Comparison of ENCODE assay signal across 9 mouse cellular contexts in genomic region chr17:63285265-63285939, GRCm38 (mm10).
A peak's percentile ranks its signal among the peaks of the same experiment; 100 is the strongest.
DNase-seq lines count a peak whose midpoint lies in the region; ATAC-seq and TF ChIP-seq lines count a peak whose summit lies in the region.
"Had no signal": no experiment of that assay in that cellular context is flagged by ENCODE, and none has a peak within 500 bp of the region (broad histone marks: within the 10 kb centered on the region; RNA-seq: fewer than 3 reads in every experiment).

No protein-coding gene starts in this region.

- H3K36me3 ChIP-seq in neural tube, embryonic 11.5 days (ENCODE audit: control insufficient read depth, insufficient read depth, low read length): no peaks in the 10 kb centered on the region
- H3K36me3 ChIP-seq in forebrain, postnatal 0 days (ENCODE audit: insufficient read depth): no peaks in the 10 kb centered on the region
- no peaks in the 10 kb centered on the region for H3K36me3 ChIP-seq in hindbrain, embryonic 16.5 days (ENCODE audit: control insufficient read depth, insufficient read depth, low read length)
- H3K36me3 ChIP-seq: heart, embryonic 13.5 days had no signal

- no peaks in the 10 kb centered on the region for H3K9me3 ChIP-seq in neural tube, embryonic 11.5 days (ENCODE audit: control insufficient read depth, low read length)
- no peaks in the 10 kb centered on the region for H3K9me3 ChIP-seq in forebrain, postnatal 0 days (ENCODE audit: low read length)
- H3K9me3 ChIP-seq in hindbrain, embryonic 16.5 days (ENCODE audit: control insufficient read depth, low read length): no peaks in the 10 kb centered on the region
- H3K9me3 ChIP-seq: heart, embryonic 13.5 days had no signal

- H3K4me1 ChIP-seq in neural tube, embryonic 11.5 days (ENCODE audit: control insufficient read depth, insufficient read depth, low read length): no peaks in the 10 kb centered on the region
- peaks cover 10% of the 10 kb centered on the region for H3K4me1 ChIP-seq in forebrain, postnatal 0 days (ENCODE audit: insufficient read depth)
- H3K4me1 ChIP-seq in hindbrain, embryonic 16.5 days (ENCODE audit: control insufficient read depth, insufficient read depth, low read depth, low read length): peaks cover 7% of the 10 kb centered on the region

- 67% methylated on average over 11 of the region's 11 CpGs for whole genome bisulfite sequencing in neural tube, embryonic 11.5 days
- WGBS in forebrain, postnatal 0 days: 13% methylated on average over 11 of the region's 11 CpGs
- WGBS in hindbrain, embryonic 16.5 days: 39% methylated on average over 11 of the region's 11 CpGs

- intact Hi-C loops in left cerebral cortex, postnatal 4 days (cut with DNase I): no loop called here

- H3K27ac ChIP-seq in neural tube, embryonic 11.5 days (ENCODE audit: low read depth, low read length): no peak overlapping the region
- H3K27ac ChIP-seq in forebrain, postnatal 0 days (ENCODE audit: low read depth, low read length): peak overlapping the region; percentile 35; the same call in 1 of the 2 replicates
- no peak overlapping the region for H3K27ac ChIP-seq in hindbrain, embryonic 16.5 days (ENCODE audit: low read depth, low read length)
- H3K27ac ChIP-seq: heart, embryonic 13.5 days had no signal

- H3K9ac ChIP-seq in neural tube, embryonic 11.5 days (ENCODE audit: low read length): no peak overlapping the region
- H3K9ac ChIP-seq in forebrain, postnatal 0 days: no peak overlapping the region
- H3K9ac ChIP-seq in hindbrain, embryonic 16.5 days (ENCODE audit: low read depth, low read length): no peak overlapping the region
- H3K9ac ChIP-seq: heart, embryonic 13.5 days had no signal

- no peak for ATAC-seq in neural tube, embryonic 11.5 days (ENCODE audit: insufficient read depth, low FRiP score, low TSS enrichment)
- ATAC-seq in forebrain, postnatal 0 days: peak; percentile 93
- peak; percentile 98 for ATAC-seq in hindbrain, embryonic 16.5 days
- no peak for ATAC-seq in erythroid progenitor cell, adult 5-6 weeks (replicated peaks; ENCODE audit: low FRiP score, poor library complexity, severe bottlenecking)
- no peak for ATAC-seq in megakaryocyte, adult 5-6 weeks (ENCODE audit: poor library complexity, severe bottlenecking)

- H3K4me3 ChIP-seq in neural tube, embryonic 11.5 days (ENCODE audit: low read depth, low read length): no peak overlapping the region
- no peak overlapping the region for H3K4me3 ChIP-seq in forebrain, postnatal 0 days (ENCODE audit: low read depth, low read length)
- no peak overlapping the region for H3K4me3 ChIP-seq in hindbrain, embryonic 16.5 days (ENCODE audit: low read length)
- H3K4me3 ChIP-seq: heart, embryonic 13.5 days had no signal

- no peak for TF ChIP-seq CTCF in forebrain, postnatal 0 days (IDR thresholded peaks at IDR 0.05; ENCODE audit: low read depth)

- DNase-seq in neural tube, embryonic 11.5 days (ENCODE audit: low spot score): peak; percentile 17
- DNase-seq in neural tube, embryonic 10.5 days (ENCODE audit: extremely low spot score, low spot score): no peak
- peak; percentile 80 for DNase-seq in forebrain, postnatal 0 days
- DNase-seq in left cerebral cortex, postnatal 4 days: peak; percentile 74
- peak; percentile 48 for DNase-seq in retina, embryonic 14.5 days (ENCODE audit: low spot score)

- no peak overlapping the region for H3K4me2 ChIP-seq in neural tube, embryonic 11.5 days (ENCODE audit: low read depth)
- no peak overlapping the region; the same call in 1 of the 2 replicates for H3K4me2 ChIP-seq in forebrain, postnatal 0 days (ENCODE audit: low read depth)
- no peak overlapping the region for H3K4me2 ChIP-seq in hindbrain, embryonic 16.5 days (ENCODE audit: low read length)
- H3K4me2 ChIP-seq: heart, embryonic 13.5 days had no signal

- no peaks in the 10 kb centered on the region for H3K27me3 ChIP-seq in neural tube, embryonic 11.5 days (ENCODE audit: control insufficient read depth, insufficient read depth, low read length)
- no peaks in the 10 kb centered on the region for H3K27me3 ChIP-seq in forebrain, postnatal 0 days (ENCODE audit: insufficient read depth, low read length)
- H3K27me3 ChIP-seq in hindbrain, embryonic 16.5 days (replicated peaks; ENCODE audit: control insufficient read depth, insufficient read depth, low read length): no peaks in the 10 kb centered on the region
- H3K27me3 ChIP-seq: heart, embryonic 13.5 days had no signal

Comparison
In these comparisons a context has a peak if more than half of its experiments do, and no peak if none do; other contexts are left out.
1. ATAC-seq: peak in forebrain, postnatal 0 days (single experiment) and hindbrain, embryonic 16.5 days (single experiment); none in neural tube, embryonic 11.5 days (single experiment), erythroid progenitor cell, adult 5-6 weeks (single experiment) and megakaryocyte, adult 5-6 weeks (single experiment).